Mouse (Mus musculus): Measurements from ENCODE around the gene Cyp17a1.

DNA sequence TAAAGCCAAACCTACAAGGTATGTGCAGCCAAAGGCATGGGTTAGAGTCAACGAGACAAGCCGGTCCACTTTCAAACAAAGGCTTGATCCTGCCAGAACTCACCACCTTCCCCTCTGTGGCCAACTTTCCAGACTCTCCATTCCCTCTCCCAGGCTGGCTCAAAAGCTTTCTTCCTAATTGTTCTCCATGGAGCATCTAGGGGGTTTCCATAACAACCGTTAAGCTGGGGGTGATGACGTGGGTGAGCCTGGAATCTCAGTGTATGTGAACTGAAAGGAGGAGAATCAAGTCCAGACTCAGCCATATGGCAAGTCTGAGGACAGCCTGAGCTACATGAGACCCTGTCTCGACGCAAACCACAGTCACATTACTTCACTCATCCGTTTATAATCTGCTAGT, 7.5 kb downstream of the Cyp17a1 start:
- TF ChIP-seq CTCF (IDR thresholded peaks at IDR 0.05; ENCODE audit: borderline replicate concordance, extremely low read depth, insufficient read depth, insufficient read length) (no peak), POLR2A (IDR thresholded peaks at IDR 0.05; ENCODE audit: borderline replicate concordance, extremely low read depth, insufficient read depth, insufficient read length, poor library complexity, severe bottlenecking) (no peak)
